Mouse (Mus musculus): ENCODE results near the gene Kif11. TPM values are rescaled to one million over a fixed set of nuclear protein-coding genes. Genes with fewer than 3 reads are reported as not detected.

Gene Kif11
- 10 to 100 TPM in 1 of 2 experiments, 1 to 10 TPM in 1; 8.4 to 10.2 TPM for total RNA-seq (2021)
- long read RNA-seq, experiment 1, full-length matches to known transcripts: 11 of 11 reads
- long read RNA-seq, experiment 1, partial matches to known transcripts: 0 of 11 reads
- long read RNA-seq, experiment 1, other reads (novel, unspliced or antisense): 0 of 11 reads
- long read RNA-seq, experiment 2, full-length matches to known transcripts: 5 of 7 reads
- long read RNA-seq, experiment 2, partial matches to known transcripts: 0 of 7 reads
- long read RNA-seq, experiment 2, other reads (novel, unspliced or antisense): 2 of 7 reads

DNA sequence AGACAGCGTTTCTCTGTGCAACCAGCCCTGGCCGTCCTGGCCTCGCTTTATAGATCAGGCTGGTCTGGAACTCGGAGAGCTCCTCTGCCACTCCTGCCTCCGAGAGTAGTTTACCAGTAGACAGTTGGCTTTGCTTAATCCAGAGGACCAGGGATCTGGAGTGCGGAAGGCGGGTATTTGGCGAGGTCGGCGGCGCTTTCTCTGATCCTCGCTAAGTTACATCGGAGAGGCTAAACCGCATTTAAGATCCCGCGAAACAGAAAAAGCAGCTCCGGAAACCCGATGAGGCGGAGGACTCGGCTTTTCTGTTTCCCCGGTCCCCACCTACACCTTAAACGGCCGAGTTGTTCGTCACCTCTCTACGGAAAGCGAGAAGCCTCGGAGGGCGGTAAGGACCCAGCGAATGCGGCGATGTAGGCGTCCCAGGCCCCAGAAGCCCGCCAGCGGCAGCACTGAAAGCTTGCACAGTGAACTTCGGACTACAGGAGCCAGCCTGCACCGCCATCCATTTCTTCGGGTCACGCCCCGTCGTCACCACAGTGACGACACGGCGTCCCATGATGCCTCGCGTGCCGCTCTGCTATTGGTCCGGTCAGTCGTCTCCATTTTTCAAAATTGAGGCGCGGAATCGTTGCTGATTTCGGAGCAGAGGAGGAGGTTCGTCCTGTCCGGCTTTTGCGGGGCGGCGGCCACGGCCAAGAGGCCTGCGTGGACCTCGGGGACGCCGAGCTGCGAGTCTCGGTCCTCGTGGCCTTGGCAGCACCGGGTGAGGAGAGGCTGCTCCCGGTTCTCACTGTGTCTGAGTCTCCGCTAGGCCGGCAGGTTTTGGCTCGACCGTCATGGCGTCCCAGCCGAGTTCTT is at the start of gene Kif11:
Gene Kif11, plus strand, starts transcription at position 649 of the 861 bp plus-strand sequence.
- peak; percentile 96 for DNase-seq

GRCm38 (mm10) chr19:37327216-37327615 is 49.0 kb upstream of the Kif11 start:
- no peak for DNase-seq

DNA sequence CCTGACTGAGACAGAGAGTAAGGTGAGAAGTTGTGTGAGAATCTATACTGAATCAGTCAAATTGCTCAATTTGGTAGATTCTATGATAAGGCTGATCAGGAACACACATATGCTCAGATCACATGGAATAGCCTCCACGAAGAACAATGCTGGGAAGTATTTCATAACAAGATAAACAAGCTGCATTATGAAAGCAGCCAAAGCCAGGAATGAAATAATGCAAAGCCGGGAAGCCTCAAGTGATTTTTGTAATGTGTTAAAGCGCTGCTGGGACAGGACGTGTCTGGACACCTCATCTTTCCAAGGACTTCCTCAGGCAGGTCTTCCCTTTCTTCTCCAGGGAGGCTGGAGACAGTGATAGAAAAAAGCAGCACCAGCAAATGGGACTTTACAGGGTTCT is 43.5 kb upstream of the Kif11 start:
- DNase-seq: no peak

DNA sequence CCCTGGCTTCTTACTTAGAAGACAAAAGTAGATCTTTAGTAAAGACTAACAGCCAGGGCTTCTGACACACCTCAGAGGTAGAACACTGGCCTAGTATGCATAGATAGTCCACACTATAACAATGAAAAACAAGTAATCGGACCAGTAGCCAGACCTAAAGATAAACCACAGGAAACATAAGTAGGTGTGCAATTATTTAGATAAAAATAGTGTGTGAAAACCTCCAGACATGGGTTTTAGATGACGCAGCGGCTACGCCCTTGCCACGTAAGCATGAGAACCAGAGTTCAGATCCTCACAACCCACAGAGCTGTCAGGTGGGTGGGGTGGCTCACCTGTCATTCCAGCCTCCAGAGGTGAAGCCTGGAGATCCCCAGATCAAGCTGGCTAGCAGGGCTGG is 42.8 kb upstream of the Kif11 start:
- no peak for DNase-seq

DNA sequence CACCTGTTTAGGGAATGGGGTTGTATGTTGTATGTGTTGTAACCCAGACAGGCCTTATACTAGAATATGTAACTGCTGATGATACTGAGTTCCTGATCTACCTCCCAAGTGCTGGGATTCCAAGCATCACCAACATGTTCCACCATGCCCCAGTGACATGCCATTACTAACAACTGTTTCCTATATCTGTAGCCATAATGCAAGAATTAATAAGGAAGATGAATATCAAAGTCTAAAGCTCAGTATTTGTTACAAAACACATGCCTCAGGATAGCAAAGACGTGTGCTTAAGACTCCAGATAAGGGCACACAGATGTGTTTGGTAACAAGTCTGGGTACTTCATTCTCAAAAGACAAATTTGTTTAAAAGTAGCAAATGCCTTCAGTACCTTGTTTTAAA is 40.8 kb upstream of the Kif11 start:
- no peak for DNase-seq

DNA sequence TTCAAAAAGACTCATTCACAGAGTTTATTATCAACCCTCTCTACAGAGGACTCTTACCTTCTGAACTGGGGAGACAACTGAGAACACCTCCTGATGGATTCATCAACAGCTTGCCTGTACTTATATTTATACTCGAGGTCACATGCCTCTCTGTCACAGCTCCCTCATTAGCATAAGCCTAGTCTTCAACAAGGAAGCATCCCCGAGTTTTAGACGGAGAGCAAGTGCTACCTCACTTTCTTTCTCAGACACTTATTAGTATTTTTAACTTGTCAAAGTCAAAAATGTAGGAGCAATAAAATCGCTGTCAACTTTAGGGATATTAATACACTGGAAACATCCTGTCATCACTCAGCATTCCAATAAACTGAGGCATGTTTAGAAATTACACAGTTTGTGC is 38.5 kb upstream of the Kif11 start, which contains the start of gene Ide:
Gene Ide, minus strand, starts transcription at position 101 of the 400 bp plus-strand sequence.
- no peak for DNase-seq

- DNase-seq: no peak
Observed at GRCm38 (mm10) chr19:37340495-37340894, 35.7 kb upstream of the Kif11 start.

GRCm38 (mm10) chr19:37340931-37341330 is 35.3 kb upstream of the Kif11 start:
- no peak for DNase-seq

DNA sequence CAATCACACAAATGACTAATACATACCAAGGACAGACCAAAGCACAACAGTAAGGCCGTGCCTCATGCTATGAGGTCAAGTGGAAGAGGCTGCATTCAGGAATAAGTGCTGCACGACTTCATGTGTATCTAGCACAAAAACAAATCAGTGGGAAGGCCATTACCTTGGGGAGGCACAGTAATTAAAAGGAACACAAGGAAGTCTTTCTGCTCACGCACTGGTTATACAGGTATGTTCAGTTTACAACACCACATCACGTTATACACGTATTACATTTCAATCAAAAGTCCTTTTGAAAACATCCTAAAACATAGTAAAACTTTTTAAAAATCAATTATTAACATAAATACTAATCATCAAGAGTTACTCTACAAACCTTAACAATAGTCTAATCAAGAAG is 32.3 kb upstream of the Kif11 start:
- no peak for DNase-seq

GRCm38 (mm10) chr19:37346258-37346657 is 29.9 kb upstream of the Kif11 start:
- DNase-seq: no peak

GRCm38 (mm10) chr19:37348331-37348730 is 27.9 kb upstream of the Kif11 start:
- DNase-seq: peak; percentile 15

GRCm38 (mm10) chr19:37348952-37349351 is 27.3 kb upstream of the Kif11 start:
- DNase-seq: no peak

DNA sequence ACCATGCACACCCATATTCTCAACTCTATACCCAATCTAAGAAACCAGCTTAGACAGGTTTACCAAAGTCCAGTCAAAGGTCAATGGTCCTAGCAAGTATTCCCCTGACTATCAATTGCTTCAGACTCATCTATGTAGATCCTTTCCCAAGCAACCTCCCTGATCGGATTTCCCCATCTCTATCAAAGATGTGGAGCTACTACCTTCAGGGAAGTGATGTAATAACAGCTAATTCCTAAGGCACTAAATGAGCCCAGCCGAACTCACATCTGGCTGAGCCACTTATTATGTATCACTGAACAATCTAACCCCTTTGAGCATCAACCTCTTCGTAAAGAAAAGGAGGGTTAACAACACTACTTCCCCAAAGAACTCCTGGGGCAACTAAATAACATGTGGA is 23.4 kb upstream of the Kif11 start:
- no peak for DNase-seq

DNA sequence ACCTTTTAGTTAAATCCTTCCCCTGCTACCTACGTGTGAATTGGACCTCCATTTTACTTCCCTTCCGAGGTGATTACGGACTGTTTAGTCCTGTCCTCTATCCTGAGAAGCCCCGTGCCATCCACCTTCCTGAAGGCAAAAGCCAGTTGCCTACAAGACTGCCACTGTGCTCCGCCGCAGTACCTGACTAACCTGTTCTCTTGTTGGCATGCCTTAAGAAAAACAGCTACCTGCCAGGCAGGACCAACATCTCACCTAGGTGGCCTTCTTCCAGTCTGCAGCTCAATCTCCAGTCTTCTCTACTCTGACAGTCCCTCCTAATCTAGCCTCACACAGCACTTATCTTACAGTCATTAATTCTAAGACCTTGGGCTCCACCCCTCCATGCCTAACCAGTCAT is 22.9 kb upstream of the Kif11 start:
- no peak for DNase-seq

- no peak for DNase-seq
Observed at GRCm38 (mm10) chr19:37360044-37360443, 16.2 kb upstream of the Kif11 start.

GRCm38 (mm10) chr19:37362545-37362944 is 13.7 kb upstream of the Kif11 start:
- DNase-seq: no peak

- DNase-seq: no peak
Observed at GRCm38 (mm10) chr19:37363128-37363939, 12.9 kb upstream of the Kif11 start.

DNA sequence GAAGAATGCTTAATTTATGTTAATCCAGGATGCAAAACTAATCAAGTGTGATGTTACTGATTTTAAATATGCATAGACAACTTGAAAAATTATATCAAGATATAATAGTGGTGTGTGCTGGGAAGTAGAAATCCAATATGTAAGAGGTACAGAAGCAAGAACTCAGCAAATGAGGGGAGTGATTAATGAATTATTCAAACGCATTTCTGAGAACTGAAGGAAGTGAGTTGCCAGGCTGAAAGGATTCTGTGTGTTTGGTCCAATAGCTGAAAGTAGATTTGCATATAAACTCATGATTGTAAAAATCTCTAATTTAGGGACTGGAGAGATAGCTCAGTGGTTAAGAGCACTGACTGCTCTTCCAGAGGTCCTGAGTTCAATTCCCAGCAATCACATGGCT is 7.2 kb upstream of the Kif11 start:
- no peak for DNase-seq

- DNase-seq: no peak
Observed at GRCm38 (mm10) chr19:37369921-37370320, 6.3 kb upstream of the Kif11 start.

GRCm38 (mm10) chr19:37370356-37370755 is 5.8 kb upstream of the Kif11 start:
- DNase-seq: no peak

DNA sequence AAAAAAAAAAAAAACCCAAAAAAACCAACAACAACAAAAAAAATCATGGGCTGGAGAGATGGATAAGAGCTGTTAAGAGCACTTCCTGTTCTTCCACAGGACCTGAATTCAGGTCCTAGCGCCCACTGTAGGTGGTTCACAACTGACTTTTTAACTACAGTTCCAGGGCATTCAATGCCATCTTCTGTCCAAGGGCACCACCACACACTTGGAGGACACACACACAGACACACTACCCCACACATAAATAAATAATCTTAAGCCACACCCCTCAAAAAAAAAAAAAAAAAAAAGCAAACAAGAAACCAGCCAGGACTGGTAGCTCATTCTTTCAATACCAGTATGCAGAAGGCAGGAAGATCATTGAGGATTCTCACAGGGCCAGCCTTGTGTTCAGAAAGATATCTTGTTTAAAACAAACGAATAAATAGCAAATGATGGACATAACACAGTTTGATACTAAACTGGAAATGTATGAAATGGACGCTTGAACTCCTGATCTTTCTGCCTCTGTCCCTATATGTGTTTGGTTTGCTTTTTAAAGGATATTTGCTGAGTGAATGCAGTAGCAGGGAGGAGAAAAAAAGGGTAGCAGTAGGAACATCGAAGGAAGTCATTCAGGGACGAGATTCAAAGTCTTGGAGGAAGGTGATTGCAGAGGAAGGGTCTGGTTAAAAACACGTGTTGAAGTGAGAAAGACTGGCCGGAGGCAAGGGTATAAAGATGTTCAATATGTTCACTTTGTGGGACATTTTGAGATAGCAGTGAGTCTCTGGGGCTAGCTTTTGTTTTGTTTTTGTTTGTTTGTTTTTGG is 1.1 kb upstream of the Kif11 start:
- no peak for DNase-seq

GRCm38 (mm10) chr19:37376841-37377240 is 638 bp downstream of the Kif11 start:
- no peak for DNase-seq

Data from gastrocnemius, postnatal 10 days (tissue).